In genomic region chr10:38855186-38855585, GRCm38 (mm10) we compare ENCODE assay signal across 24 mouse cellular contexts. TPM values are rescaled to one million over a fixed set of nuclear protein-coding genes. Genes with fewer than 3 reads are reported as not detected.
DNase-seq lines count a peak whose midpoint lies in the region; ATAC-seq and TF ChIP-seq lines count a peak whose summit lies in the region.
"Had no signal": no experiment of that assay in that cellular context is flagged by ENCODE, and none has a peak within 500 bp of the region (broad histone marks: within the 10 kb centered on the region; RNA-seq: fewer than 3 reads in every experiment).

No protein-coding gene starts in this region.

- no peak overlapping the region for H3K4me3 ChIP-seq in embryonic facial prominence, embryonic 15.5 days (replicated peaks)
- H3K4me3 ChIP-seq: forebrain, embryonic 15.5 days; heart, embryonic 13.5 days; midbrain, embryonic 13.5 days; myocyte had no signal

- no peaks in the 10 kb centered on the region for H3K9me3 ChIP-seq in embryonic facial prominence, embryonic 15.5 days (replicated peaks)
- H3K9me3 ChIP-seq: forebrain, embryonic 15.5 days; heart, embryonic 13.5 days; midbrain, embryonic 13.5 days had no signal

- TF ChIP-seq CTCF in brain, embryonic 14.5 days (IDR thresholded peaks at IDR 0.05; ENCODE audit: borderline replicate concordance, extremely low read depth, insufficient read depth, insufficient read length): no peak

- peak; percentile 69 for ATAC-seq in embryonic facial prominence, embryonic 15.5 days (ENCODE audit: insufficient number of reproducible peaks, low FRiP score, low TSS enrichment, low read depth)
- no peak for ATAC-seq in inflammation-experienced regulatory T-cells, adult 6 months
- ATAC-seq: activated CD4-positive, CD25-positive, alpha-beta regulatory T cell, adult 4 months; forebrain, embryonic 15.5 days; liver, postnatal 0 days; midbrain, embryonic 13.5 days had no signal

- WGBS in embryonic facial prominence, embryonic 15.5 days: 36% methylated on average over 2 of the region's 2 CpGs

- no peak overlapping the region for H3K9ac ChIP-seq in embryonic facial prominence, embryonic 15.5 days
- H3K9ac ChIP-seq: forebrain, embryonic 15.5 days; heart, embryonic 13.5 days; liver, postnatal 0 days; midbrain, embryonic 13.5 days had no signal

- H3K4me1 ChIP-seq in embryonic facial prominence, embryonic 15.5 days: 0 out of 2 replicates have a peak, but pooled peaks cover 5% of the 10 kb centered on the region
- H3K4me1 ChIP-seq: forebrain, embryonic 15.5 days; midbrain, embryonic 13.5 days had no signal

- peak; percentile 61 for DNase-seq in heart, adult 11 months
- no peak for DNase-seq in heart, postnatal 4 days
- peak; percentile 8 for DNase-seq in kidney, postnatal 10 days
- DNase-seq in kidney, adult 8-10 months: no peak
- DNase-seq in brain, embryonic 14.5 days (ENCODE audit: low read depth): peak; percentile 10
- DNase-seq: adrenal gland, postnatal 36 days; B cell, adult 2 months; cerebellum, adult 9-10 months; heart, postnatal 36 days; liver; liver, postnatal 0 days; thymus, postnatal 4 days had no signal

- no peak for TF ChIP-seq POLR2A in brain, embryonic 14.5 days (IDR thresholded peaks at IDR 0.05; ENCODE audit: borderline replicate concordance, extremely low read depth, insufficient read depth, insufficient read length, poor library complexity, severe bottlenecking)

- peak overlapping the region; percentile 63 for H3K27ac ChIP-seq in embryonic facial prominence, embryonic 15.5 days (replicated peaks)
- H3K27ac ChIP-seq: forebrain, embryonic 15.5 days; heart, embryonic 13.5 days; macrophage; midbrain, embryonic 13.5 days had no signal

- no peak overlapping the region for H3K4me2 ChIP-seq in embryonic facial prominence, embryonic 15.5 days (replicated peaks)
- H3K4me2 ChIP-seq: forebrain, embryonic 15.5 days; heart, embryonic 13.5 days; midbrain, embryonic 13.5 days had no signal

- H3K27me3 ChIP-seq in embryonic facial prominence, embryonic 15.5 days: no peaks in the 10 kb centered on the region
- H3K27me3 ChIP-seq: forebrain, embryonic 15.5 days; heart, embryonic 13.5 days; midbrain, embryonic 13.5 days had no signal

- H3K36me3 ChIP-seq in embryonic facial prominence, embryonic 15.5 days: no peaks in the 10 kb centered on the region
- H3K36me3 ChIP-seq: forebrain, embryonic 15.5 days; heart, embryonic 13.5 days; midbrain, embryonic 13.5 days had no signal

RNA-seq across cellular contexts. Expression of gene Rfpl4b, which starts 33.6 kb away (rescaled TPM):
- total RNA-seq in heart, postnatal 4 days (2021): not detected
- polyA plus RNA-seq in brain, embryonic 14.5 days (2012; rRNA removed): not detected in 2 replicates
- polyA plus RNA-seq in embryonic facial prominence, embryonic 15.5 days (2015; fragmentation: Nextera tagmentation; extraction: Ambion mirVana): not detected in 2 replicates
- polyA plus RNA-seq in inflammation-experienced regulatory T-cells, adult 6 months (2017; shearing (Covaris generic)): not detected
- total RNA-seq: adrenal gland, postnatal 36 days; granulocyte monocyte progenitor cell, adult 5-6 weeks; heart, postnatal 36 days; left cerebral cortex, adult 8-10 months had no signal
- polyA plus RNA-seq: activated CD4-positive, CD25-positive, alpha-beta regulatory T cell, adult 4 months; forebrain, embryonic 15.5 days; heart, embryonic 13.5 days; kidney, embryonic 14.5 days; liver, postnatal 0 days; macrophage; midbrain, embryonic 13.5 days; myocyte; small intestine, adult 2 months had no signal

Comparison
In these comparisons a context has a peak if more than half of its experiments do, and no peak if none do; other contexts are left out.
1. DNase-seq: peak in heart, adult 11 months (single experiment), kidney, postnatal 10 days (single experiment) and brain, embryonic 14.5 days (single experiment); none in heart, postnatal 4 days (single experiment) and kidney, adult 8-10 months (0 of 2).